Mouse (Mus musculus) lung, adult 2 months (tissue): ENCODE results near the gene Anks1.

ENCODE experiments used
- CTCF ChIP-seq: fragments of 200-500 bp; IDR thresholded peaks from 2 replicates; pipeline ENCODE4 v1.5.1; 2011; ENCODE audit warnings: mild to moderate bottlenecking, low read length, control low read depth; ENCODE audit not compliant: insufficient read depth
- POLR2A ChIP-seq: fragments of 200-500 bp; IDR thresholded peaks from 2 replicates; pipeline ENCODE4 v1.6.1; 2011; ENCODE audit warnings: low read depth, mild to moderate bottlenecking, control low read depth, low read length, borderline replicate concordance; ENCODE audit errors: extremely low read depth

DNA sequence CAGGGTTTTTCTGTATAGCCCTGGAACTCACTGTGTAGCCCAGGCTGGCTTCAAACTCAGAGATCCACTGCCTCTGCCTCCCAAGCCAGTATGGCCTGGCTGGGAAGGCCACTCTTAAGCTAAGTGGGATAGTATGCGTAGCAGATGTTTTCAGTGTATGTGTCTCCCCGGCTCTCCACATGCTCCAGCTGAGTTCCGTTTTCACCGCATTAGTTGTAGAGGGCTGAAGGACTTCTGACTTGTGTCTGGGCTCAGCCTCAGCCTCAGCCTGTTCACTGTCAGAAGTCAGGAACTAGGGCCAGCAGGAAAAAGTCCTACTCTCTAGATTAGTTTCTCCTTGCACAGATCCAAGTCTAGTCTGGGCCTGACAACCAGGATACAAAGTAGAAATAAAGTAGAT is 7.3 kb downstream of the Anks1 start:
- TF ChIP-seq CTCF = no peak
- no peak for TF ChIP-seq POLR2A
